Mouse (Mus musculus) spleen, embryonic (tissue): ENCODE measurements at regions not wholly inside any gene's neighbourhood (a gene's known extent, or its start where the extent isn't known, plus 50 kb on each side); places are given as distances from the start of the nearest gene placed in this dataset.

Source experiments
- CTCF ChIA-PET: fragments of 350-600 bp; sonication (Branson Sonifier 250); formaldehyde crosslinking; loops from one replicate; lab custom pipeline; 2022; lab: Charles Lee

DNA sequence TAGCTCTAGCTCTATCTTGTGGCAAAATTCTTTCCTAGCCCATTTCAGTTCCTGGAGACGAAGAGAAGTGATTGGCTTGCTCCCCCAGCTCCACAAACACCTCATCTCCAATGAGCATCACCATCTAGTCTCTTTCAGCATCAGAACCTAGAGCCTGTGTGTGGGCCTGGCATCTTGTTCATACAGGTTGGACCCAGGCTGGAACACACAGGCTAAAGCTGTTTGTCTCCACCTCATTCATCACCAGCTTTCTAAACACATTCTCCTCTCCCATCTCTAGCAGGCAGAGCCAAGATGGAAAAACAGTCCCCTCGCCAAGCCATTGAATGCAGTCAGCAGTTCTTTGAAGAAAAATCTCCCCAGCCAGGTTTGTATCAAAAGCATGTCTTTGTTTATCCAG, 221.9 kb upstream of the Cdh5 start:
- CTCF ChIA-PET, result no interaction called here

DNA sequence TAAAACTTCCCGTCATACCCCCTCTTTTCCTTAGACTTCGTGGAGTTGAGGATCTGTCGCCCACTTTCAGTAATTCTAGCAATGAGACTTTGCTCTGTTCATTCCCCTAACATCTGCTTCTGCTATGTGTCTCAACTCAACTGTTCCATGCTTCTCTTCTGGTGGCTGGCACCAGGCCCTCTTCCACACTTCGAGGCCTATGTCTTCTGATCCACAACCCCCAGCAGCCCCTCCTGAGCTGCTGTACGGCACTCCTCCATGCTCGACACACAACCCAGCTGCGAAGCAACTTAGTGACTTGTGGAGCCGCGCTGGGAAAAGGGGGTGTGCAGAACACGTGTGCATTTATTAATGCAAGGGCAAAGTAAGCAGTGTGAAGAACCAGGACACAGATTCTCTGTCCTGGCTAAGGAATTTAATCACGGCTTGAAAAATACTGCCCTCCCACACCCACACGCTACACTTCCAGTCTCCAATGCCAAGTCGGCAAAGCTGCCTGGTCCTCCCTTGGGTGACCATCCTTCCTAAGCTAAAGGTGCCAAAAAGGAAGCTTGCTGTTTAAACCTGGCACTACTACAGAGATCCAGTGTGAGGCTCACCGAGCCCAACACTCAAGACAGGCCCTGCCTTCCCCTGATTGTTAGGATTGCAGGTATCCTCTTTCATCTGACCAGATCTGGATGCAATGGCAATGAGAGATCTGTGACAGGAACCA, 220.8 kb upstream of the Cdh5 start:
- CTCF ChIA-PET, result no interaction called here

DNA sequence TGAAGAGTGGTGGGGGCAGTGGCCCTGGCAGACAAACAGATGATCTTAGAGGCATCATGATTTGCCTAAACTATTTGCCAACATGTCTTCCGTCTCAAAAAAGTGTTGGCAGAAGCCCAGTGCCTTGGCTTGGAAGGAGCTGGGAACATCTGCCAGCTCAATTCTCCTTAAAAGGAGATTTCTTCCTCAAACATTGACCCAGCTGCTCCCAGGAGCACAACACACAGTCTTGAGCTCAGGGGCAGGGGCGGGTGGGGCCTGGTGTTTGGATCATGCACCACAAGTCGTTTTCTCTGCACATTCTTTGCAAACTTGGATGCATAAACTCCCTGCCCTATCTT, 220.3 kb upstream of the Cdh5 start:
- CTCF ChIA-PET, result no interaction called here

DNA sequence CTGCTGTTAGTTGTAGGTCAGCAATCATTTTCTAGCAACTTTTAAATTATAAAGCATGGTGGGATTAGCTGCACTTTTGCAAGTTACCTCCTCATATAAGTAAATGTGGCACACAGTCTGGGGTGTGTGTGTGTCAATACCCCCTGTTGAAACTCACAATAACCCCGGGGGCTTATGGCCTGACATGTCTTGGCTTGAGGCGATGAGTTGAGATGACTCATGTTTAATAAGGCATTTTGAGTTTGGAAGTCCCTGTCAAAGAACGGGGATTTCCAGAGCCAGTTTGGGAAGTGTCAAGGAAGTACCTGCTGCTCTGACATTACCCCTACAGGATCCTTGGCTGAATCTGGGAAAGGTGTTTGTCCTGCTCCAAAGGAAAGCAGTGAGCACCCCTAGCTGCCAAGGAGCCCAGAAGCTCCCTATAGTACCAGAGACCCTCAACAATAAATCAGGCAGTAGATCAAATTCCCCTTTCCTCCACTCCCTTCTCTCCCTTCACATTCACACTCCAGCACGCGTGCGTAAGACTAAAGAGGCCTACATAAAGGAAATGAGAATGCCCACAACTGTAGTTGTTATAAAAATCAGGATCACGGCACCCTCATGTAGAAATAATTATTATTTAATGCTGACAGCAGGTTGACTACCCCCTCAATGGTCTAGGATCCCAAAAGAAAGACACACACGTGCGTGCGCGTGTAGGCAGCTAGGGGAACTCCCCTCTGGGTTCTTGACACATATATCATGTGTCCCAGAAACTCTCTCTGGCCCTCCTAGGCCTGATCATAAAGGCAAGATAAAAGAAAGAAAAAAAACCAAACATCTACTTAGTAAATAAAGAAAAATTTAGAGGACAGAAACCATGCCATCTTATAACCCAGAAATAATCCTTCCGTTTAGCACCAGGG, 216.3 kb upstream of the Cdh5 start:
- CTCF ChIA-PET, result no interaction called here

DNA sequence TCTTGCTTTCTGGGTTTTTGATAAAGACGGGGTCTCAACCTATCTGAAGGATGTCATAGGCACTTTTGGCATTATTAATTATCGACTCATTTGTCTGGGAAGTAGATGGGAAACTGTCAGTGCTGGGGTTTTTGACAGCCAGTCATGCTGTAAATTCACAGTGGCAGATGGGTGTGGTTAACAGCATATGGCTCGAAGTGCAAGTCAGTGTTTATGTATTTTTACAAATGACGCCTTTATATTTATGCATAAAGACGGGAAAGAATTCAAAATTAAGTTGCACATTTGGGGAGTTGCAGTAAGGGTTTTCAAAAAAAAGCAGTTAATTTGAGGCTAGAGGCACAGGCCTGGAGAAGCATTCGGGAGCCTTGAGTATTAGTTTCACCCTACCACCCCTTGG, 206.8 kb upstream of the Cdh5 start:
- CTCF ChIA-PET, result no interaction called here

DNA sequence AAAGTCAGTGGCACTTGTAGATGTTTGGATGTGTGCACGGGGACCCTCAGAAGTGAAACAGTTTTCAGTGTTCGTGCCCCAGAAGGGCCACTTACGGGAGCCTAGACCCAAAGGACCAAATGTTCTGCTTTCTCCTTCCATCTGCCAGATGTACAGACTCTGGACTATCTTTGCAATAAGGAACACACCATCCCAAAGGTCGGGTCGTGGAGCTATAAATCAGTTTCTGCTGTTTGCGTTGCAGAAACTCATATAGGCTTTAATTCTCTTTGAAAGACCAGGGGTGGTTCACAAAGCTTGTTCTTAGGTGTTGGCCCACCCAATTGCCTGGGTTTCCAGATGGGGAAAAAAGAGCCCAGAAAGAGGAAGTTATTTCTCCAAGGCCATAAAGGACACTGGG, 206.3 kb upstream of the Cdh5 start:
- CTCF ChIA-PET, result no interaction called here

DNA sequence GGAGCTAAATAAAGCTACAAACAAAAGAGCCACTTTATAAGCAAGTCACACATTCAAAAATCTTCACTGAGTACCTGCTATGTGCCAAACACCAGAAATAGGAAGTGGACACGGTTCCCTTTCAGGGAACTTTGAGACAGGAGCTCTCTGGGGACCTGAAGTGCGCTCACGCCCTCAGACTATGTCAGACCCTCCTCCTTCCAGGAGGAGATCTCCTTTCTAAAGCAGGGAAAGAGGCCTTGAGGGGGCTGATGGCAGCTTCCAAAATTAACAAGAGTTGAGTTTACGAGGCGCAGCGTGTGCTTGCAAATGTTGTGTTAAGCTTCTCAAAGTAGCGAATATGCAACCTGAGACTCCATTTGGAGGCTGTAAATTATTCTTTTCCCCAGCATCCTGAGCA, 204.0 kb upstream of the Cdh5 start:
- CTCF ChIA-PET, result no interaction called here

DNA sequence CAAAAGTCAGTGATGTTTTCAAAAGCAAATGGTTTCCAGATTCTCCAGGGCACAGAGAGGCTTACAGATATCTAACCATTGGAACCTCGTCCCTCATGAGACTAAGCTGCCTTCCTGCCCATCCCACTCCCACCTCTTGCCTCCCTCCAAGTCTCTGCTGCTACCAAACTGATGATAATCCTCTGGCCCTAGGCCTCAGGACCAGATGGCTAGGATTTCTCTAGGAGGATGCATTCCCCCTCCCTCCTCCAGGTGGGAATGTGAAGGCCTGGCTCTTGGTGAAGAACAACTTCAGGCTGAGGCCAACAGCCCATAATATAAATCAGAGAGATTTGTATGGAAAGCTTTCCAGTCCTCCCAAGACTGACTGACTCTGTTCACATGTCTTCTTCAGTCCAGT, 198.9 kb upstream of the Cdh5 start:
- CTCF ChIA-PET, result no interaction called here

DNA sequence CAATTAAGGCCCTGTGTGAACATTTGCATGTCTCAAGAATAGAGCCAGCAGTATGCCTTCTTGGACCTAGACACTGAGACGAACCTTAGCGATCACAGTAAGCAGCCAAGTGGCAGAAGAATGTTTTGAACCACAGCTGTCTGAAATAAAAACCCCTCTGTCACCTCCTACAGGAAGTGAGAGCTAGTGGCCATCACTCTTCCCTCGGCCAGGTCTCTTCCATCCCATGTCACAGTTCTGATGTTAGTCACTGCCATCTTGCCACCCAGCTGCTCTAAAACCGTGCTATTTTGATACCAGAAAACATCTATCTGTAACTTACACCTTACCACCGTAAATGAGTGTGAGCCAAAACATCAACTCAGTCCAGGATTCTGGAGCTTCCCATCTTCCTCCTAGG, 197.8 kb upstream of the Cdh5 start:
- CTCF ChIA-PET, result no interaction called here

DNA sequence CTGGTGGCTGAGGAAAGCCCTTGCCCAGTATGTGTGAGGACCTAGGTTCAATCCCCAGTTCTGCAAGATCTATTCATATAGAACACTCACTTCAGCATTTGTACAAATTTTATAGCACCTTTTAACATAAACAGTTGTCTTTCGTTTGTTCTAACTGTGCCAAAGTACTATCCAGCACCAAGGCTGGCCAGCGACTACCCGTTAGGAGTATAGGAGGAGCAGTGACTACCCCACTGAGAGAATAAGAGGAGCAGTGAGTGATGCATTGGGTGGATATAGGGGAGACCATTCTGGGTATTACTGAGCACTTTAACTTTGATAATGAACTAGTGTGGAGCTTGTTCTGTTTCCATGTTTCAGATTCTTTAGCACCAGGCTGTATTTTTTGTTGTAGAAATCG, 193.8 kb upstream of the Cdh5 start:
- CTCF ChIA-PET, result no interaction called here

DNA sequence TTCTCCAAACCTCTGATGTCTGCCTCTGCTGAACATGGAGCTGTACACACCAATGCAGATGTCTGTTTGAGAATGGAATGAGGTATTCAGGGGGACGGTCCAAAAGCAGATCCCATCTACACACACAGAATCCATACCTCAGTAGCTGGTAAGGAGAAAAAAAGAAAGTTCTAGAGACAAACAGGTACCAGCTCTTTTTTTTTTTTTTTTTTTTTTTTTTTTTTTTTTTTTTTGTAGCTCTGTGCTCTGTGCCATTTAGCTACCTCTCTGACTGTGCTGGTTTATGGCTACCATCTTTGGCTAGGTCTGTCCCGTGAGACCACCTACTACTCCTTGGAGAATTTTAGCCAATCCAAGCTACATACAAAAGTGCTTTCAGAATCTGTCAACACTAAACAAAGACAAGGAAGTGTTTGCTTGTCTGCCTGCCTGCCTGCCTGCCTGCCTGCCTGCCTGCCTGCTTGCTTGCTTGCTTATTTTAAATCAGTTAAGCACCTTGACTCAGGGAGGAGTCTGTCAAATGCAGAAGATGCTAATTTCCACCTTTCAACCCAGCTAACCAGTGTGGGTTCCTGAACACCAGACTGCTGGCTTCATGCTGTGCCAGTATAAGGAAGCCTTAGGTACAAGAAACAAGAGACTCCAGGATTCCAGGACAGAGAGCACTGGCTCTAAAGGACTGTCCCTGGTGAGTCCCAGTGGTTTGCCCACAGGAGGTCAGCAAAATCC, 190.0 kb upstream of the Cdh5 start:
- CTCF ChIA-PET, result no interaction called here

DNA sequence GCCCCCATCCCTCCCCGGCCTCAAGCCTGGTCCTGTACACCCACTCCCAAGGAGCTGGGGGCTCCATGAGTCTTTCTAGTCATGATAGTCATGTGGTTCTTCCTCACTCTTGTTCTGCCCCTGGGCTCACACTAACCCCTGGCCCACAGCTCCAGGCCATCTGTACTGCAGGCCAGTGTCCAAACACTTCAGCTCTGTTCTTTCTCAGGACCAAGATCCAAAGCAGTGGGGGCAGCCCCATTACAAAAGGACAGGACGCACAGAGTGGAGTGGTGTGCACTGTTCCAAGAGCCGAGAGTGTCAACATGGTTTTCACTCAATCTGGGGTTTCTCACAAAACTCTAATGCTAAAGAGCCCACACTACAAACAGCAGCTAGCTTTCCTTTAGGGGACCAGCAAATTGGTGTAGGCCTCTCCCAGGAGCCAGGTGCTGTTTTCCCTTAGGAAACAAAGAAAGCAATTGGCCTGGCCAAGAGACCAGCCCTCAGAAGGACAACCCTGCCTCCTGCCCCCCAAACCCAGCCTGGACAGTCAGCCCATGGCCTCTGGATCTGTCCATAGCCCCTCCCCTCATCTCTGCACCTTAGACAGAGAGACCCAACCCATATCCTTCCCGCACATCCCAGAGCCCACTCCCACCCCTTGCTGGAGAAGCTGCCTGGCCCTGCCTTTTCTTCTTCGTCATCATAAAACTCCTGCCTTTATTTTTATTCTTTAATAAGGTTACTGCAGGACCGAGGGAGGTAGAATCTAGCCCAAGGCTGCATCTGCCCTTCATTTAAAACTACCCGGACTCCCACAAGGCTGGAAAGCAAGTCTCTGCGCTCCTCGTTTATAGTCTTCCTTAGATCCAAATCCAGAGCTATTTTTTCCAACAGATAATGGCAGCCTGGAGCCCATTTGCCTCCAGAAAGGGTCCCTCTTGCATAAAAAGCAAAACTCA, 188.2 kb upstream of the Cdh5 start:
- CTCF ChIA-PET, result no interaction called here

DNA sequence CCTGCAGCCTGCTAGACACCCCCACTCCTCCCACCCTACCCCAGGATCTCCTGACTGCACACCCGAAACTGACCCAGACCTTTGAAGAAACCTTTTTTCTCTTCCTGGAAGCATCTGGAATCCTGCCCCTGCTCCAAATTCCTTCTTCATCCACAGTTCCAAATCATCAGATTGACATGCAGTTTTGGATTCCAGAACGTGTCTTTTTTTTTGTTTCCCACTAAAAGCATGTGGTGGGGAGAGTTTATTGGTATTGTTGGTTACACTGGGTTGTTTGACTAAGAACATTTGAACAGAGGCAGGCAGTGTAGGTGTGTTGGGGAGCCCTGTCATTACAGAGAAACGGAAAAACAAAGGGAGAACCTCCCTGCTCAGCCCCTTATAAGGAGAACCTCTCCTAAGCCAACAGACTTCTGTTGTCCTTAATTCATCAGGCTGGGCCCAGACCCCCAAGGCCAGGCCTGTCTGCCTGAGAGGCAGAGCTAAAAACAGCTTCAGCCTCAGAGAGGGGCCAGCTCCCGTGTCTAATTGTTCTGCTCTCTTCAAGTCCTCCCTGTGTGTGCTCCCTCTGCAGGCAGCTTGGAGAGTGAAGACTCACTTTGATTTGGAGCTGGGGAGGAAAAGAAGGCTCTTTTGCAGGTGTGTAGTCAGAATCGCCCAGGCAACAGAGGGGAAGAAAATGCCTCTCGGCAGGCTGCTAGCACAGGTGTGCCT, 187.3 kb upstream of the Cdh5 start:
- CTCF ChIA-PET, result no interaction called here

DNA sequence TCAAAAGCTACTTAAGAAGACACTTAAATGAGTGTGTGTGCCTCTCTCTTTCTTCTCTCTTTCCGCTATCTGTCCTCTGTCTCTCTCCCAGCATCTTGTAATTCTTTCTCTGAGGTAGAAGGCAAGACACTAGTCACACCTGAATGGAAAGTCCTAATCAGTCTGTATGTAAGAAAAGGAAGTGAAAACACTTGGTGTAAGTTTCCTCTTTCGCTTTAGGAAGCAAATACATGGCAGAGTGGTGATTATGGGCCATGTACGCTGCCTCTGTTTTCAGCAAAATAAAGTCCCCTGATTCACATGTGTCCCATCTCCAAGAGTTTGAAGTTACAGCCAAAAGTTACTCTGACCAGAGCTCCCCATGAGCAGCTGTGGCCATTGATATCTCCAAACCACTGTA, 182.1 kb upstream of the Cdh5 start:
- CTCF ChIA-PET, result interaction anchor here (0.5 kb wide), 1 partner anchor 587 kb away, joined by 3 read pairs; no protein-coding TSS in a partner anchor

DNA sequence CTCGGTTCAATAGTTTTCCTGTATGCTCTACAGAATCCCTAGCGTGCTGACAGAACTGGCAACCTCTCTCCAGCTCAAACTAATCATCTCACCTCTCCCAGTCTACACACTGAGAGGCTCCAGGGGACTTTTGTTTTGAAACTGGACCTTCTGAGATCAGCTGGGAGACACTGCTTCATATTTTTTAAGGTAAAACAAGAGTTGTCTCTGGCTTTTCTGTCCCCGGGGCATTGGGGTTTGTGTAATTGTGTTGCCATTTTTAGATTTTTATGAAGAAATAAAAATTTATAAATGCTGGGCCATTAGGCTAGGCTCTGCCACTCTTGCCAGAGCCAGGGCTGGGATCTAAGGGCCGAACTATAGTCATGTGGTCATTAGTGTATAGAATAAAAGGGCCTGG, 179.8 kb upstream of the Cdh5 start:
- CTCF ChIA-PET, result no interaction called here

DNA sequence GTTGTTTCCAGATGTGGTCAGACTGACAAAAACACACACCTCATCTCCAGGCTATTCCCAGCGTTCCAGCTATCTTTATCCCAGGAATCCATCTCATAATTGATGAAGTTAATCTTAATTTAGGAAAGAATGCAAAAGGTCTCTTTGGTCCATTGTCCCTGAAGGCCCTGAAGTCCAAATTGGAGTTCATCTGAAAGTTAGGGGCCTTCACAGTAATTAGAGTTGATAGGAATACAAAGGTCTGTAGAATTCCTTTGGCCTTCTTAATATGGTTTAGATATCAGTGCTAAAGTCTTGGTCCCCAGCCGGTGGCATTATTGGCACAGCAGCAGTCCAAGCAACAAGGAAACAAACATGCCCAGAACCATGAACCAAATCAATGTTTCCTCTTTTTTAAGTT, 178.7 kb upstream of the Cdh5 start:
- CTCF ChIA-PET, result no interaction called here

DNA sequence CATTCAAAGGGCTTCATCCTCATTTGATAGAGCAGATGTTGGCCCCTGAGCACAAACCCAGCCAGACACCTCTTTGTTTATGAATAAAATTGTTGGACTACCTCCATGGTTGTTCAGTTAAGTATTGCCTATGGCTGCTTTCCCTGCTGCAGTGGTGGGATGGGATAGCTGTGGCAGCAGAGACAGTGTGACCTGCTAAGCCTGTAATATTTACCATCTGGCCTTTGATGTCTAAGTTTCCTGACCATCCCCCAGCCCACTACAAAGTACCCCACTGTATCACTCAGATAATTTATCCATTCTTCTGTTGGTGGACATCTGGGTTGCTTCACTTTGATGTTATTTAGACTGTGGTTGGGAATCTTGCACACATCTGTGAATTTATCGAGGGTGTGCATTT, 168.7 kb upstream of the Cdh5 start:
- CTCF ChIA-PET, result no interaction called here

DNA sequence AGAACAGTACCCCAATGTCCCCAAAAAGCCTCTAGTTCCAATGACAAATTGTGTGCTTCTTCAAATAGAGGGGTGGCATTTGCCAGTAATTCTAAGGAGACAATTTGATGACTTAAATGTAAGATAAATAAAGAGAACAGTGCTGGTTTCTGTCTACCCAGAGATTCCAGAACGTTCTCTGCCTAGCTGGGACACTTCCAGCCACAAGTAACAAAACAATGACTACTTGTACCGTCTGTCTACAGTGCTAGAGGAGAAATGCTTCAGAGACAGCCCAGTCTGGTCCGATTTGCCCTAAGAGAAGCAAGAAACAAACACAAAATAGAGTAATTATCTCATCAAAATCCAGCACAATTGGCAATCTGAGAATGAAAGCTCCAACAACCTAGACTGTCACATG, 164.9 kb upstream of the Cdh5 start:
- CTCF ChIA-PET, result no interaction called here

DNA sequence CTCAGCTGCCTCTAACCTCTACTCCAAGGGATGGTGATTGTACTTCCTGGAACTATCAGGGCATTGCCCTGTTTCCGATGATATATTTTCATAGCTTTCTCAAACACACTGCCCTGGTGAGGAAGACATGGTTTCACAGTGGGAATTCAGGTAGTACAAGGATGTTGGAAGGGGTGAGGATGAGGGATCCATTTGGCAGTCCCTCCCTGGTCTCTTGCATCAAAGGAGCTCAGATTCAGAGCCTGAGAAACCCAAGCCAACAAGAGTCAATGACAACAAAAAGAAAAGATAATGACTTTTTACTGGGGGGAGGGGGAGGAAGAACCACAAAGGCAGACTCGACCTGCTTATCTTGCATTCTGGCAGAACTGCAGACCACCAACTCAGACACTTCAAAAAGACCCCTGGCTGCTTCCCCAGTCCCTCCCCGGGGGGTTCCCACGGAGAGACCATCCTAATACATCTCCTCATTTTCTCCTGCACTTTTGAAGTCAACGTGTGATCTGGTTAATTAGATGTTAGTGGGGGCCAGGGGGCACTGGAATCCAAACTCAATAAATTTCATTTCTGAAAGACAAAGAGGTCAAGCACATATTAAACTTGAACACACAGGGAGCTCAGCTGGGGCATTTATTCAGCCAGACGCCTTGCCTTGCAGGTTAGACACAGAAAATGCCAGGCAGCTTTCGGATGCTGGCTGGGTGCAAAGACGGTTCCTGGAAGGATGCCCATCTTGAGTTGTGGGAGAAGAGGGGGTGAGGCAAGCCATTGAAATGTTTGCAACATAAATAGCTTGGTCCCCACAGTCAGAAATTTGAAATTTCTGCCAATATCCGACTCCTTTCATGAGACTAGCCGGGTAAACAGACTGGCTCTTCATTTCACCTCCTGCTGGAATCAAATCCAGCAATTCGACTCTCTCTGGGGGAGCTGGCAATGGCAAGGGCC, 162.9 kb upstream of the Cdh5 start:
- CTCF ChIA-PET, result no interaction called here
